Mouse (Mus musculus) limb, embryonic 11.5 days (tissue): ENCODE measurements at regions not wholly inside any gene's neighbourhood (a gene's known extent, or its start where the extent isn't known, plus 50 kb on each side); places are given as distances from the start of the nearest gene placed in this dataset.

ENCODE experiments used
- ATAC-seq: fragments of 200-750 bp; cut with Nextera tagmentation; 2 replicates; pipeline ENCODE4 v1.8.0; 2017; ENCODE audit warnings: low read depth; ENCODE audit not compliant: insufficient number of reproducible peaks, low FRiP score, low TSS enrichment
- DNase-seq: peaks from one replicate; pipeline ENCODE4 v3.0.0-alpha.2; 2015; ENCODE audit warnings: low spot score
- H3K27ac ChIP-seq: fragments of 300-500 bp; sonication (generic); replicated peaks from 2 replicates; pipeline ENCODE4 v1.5.1; 2014; ENCODE audit warnings: low read depth, mild to moderate bottlenecking, low read length
- H3K27me3 ChIP-seq: fragments of 300-500 bp; sonication (generic); 2 replicates; pipeline ENCODE4 v1.6.1; 2014; ENCODE audit warnings: mild to moderate bottlenecking, low read length, mixed read lengths; ENCODE audit not compliant: control insufficient read depth, insufficient read depth
- H3K36me3 ChIP-seq: fragments of 300-500 bp; sonication (generic); 2 replicates; pipeline ENCODE4 v1.6.1; 2014; ENCODE audit warnings: mild to moderate bottlenecking, low read length, moderate library complexity, mixed read lengths; ENCODE audit not compliant: control insufficient read depth, insufficient read depth
- H3K4me1 ChIP-seq: fragments of 300-500 bp; sonication (generic); 2 replicates; pipeline ENCODE4 v1.6.1; 2014; ENCODE audit warnings: low read length, mixed read lengths; ENCODE audit not compliant: control insufficient read depth, insufficient read depth
- H3K4me2 ChIP-seq: fragments of 300-500 bp; sonication (generic); 2 replicates; pipeline ENCODE4 v1.6.1; 2014; ENCODE audit warnings: low read depth, mild to moderate bottlenecking, moderate library complexity; ENCODE audit not compliant: severe bottlenecking
- H3K4me3 ChIP-seq: fragments of 300-500 bp; sonication (generic); 2 replicates; pipeline ENCODE4 v1.5.1; 2014; ENCODE audit warnings: low read depth, low read length
- H3K9ac ChIP-seq: fragments of 300-500 bp; sonication (generic); 2 replicates; pipeline ENCODE4 v1.6.1; 2014; ENCODE audit warnings: mild to moderate bottlenecking, low read length
- H3K9me3 ChIP-seq: fragments of 300-500 bp; sonication (generic); 2 replicates; pipeline ENCODE4 v1.6.1; 2016; ENCODE audit warnings: low read length; ENCODE audit not compliant: control insufficient read depth
- WGBS: fragments of 180-500 bp; shearing (Covaris S2); extraction: QIAGEN DNeasy Blood & Tissue Kit; methylation state at CpG from one replicate; pipeline ENCODE4 v1.1.7; 2014; 5-methylcytosine and 5-hydroxymethylcytosine counted together

GRCm38 (mm10) chr14:72238344-72238743 is 253.3 kb downstream of the Gm9195 start:
- Histone ChIP-seq H3K27me3 (no peaks in the 10 kb centered on the region), H3K9me3 (no peaks in the 10 kb centered on the region), H3K4me1 (no peaks in the 10 kb centered on the region), H3K36me3 (no peaks in the 10 kb centered on the region), H3K27ac (no peak overlapping the region), H3K4me3 (no peak overlapping the region), H3K4me2 (no peak overlapping the region), H3K9ac (no peak overlapping the region)
- DNase-seq, result no peak
- no peak for ATAC-seq
- 87% methylated on average over 4 of the region's 4 CpGs for WGBS

DNA sequence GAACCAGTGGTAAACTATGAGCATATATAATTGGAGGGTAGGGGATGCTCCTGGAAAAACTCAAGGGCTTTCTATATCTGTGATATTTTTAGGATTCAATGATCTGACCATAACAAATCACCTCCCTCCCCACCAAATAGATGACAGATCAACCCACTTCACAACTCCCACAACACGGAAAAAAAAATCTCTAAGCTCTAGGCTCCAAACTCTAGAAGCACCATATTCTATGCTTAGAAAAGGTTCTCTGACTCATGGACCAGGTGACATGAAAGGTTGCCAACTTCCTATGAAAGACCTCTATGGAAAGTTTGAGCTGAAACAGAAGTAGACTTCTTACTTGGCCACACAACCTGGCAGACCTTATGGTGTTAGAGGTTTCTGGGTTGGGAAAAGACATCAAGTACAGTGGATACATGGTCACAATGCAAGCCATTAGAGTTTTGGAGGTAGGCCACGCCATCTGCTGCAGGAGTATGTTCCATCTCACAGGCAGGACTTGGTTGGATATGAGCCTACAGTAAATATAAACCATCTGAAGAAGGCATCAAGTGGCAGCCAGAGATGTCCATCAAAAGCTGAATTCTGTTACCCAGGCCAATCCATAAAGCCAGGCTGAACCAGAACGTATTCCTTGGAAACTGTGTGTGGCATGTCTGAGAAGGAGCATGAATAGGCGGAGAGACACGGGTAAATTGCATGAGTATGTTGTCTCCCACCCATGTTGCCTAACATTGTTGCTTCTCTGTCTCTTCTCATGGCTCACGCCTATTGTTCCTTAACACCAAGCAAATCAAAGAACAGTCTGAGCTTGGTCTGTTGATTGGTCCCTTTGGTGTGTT is 257.2 kb downstream of the Gm9195 start:
- Histone ChIP-seq H3K27ac (no peak overlapping the region), H3K4me2 (no peak overlapping the region), H3K9me3 (no peaks in the 10 kb centered on the region), H3K9ac (no peak overlapping the region), H3K4me1 (no peaks in the 10 kb centered on the region), H3K36me3 (no peaks in the 10 kb centered on the region), H3K27me3 (no peaks in the 10 kb centered on the region), H3K4me3 (no peak overlapping the region)
- WGBS, result 85% methylated on average over 6 of the region's 6 CpGs
- DNase-seq, result no peak
- ATAC-seq, result no peak

GRCm38 (mm10) chr14:72227853-72228252 is 263.8 kb downstream of the Gm9195 start:
- H3K4me2 ChIP-seq, result no peak overlapping the region
- no peak overlapping the region for H3K27ac ChIP-seq
- H3K9me3 ChIP-seq, result no peaks in the 10 kb centered on the region
- H3K4me1 ChIP-seq, result no peaks in the 10 kb centered on the region
- H3K36me3 ChIP-seq, result no peaks in the 10 kb centered on the region
- ATAC-seq (no peak), DNase-seq (no peak)
- no peak overlapping the region for H3K9ac ChIP-seq
- H3K27me3 ChIP-seq, result no peaks in the 10 kb centered on the region
- 76% methylated on average over 5 of the region's 5 CpGs for WGBS
- no peak overlapping the region for H3K4me3 ChIP-seq

DNA sequence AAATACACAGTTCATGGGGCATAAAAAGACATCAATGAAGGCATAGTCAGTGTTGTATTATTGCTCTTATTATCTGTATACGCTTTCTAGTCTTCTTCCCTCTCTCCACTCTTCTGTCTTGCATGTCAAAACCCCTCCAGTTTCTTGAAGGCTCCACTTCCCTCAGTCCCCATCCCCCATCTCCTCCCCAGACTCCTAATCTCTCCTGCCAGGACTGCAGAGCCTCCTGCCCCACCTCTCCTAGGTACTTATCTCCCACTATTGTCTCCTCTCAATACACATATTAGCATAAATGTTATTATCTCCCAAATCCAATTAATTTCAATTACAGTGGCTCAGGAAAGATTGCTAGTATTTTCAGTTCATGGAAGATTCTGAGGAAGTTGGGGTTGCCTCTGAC is 264.2 kb downstream of the Gm9195 start:
- no peak for DNase-seq
- H3K36me3 ChIP-seq, result no peaks in the 10 kb centered on the region
- no peak for ATAC-seq
- WGBS, result 88% methylated on average over 1 of the region's 1 CpGs
- H3K4me3 ChIP-seq, result no peak overlapping the region
- no peaks in the 10 kb centered on the region for H3K9me3 ChIP-seq
- no peak overlapping the region for H3K9ac ChIP-seq
- H3K4me2 ChIP-seq, result no peak overlapping the region
- H3K27me3 ChIP-seq, result no peaks in the 10 kb centered on the region
- no peaks in the 10 kb centered on the region for H3K4me1 ChIP-seq
- H3K27ac ChIP-seq, result no peak overlapping the region

- Histone ChIP-seq H3K27ac (no peak overlapping the region), H3K4me2 (no peak overlapping the region), H3K36me3 (no peaks in the 10 kb centered on the region), H3K9me3 (no peaks in the 10 kb centered on the region), H3K4me3 (no peak overlapping the region), H3K9ac (no peak overlapping the region), H3K4me1 (no peaks in the 10 kb centered on the region), H3K27me3 (no peaks in the 10 kb centered on the region)
- no peak for DNase-seq
- WGBS, result 75% methylated on average over 1 of the region's 1 CpGs
- ATAC-seq, result no peak
Measured at GRCm38 (mm10) chr14:72226946-72227345, 264.7 kb downstream of the Gm9195 start.

GRCm38 (mm10) chr14:72222836-72223235 is 268.8 kb downstream of the Gm9195 start:
- Histone ChIP-seq H3K36me3 (no peaks in the 10 kb centered on the region), H3K4me1 (no peaks in the 10 kb centered on the region), H3K9ac (no peak overlapping the region), H3K4me3 (no peak overlapping the region), H3K27ac (no peak overlapping the region), H3K4me2 (no peak overlapping the region), H3K27me3 (no peaks in the 10 kb centered on the region), H3K9me3 (no peaks in the 10 kb centered on the region)
- 47% methylated on average over 2 of the region's 2 CpGs for WGBS
- ATAC-seq (no peak), DNase-seq (no peak)

DNA sequence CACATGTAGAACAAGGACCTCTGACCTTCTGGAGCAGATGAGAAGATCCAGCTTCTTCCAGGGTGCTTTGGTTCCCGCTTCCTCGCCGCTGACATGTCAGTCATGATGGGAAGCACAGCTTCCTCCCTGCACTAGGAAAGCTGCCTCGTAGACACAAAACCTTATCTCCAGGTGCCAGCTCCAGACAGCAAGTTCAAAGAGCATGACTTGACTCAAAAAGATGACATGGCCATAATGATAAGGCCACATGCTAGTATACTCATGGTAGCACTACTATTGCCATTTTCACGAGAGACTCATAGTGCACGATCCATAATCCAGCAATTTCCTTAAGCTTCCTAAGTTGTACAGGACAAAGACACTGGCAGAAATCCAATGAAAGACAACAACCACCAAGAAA is 272.1 kb downstream of the Gm9195 start:
- Histone ChIP-seq H3K27me3 (no peaks in the 10 kb centered on the region), H3K9me3 (no peaks in the 10 kb centered on the region), H3K4me2 (no peak overlapping the region), H3K9ac (no peak overlapping the region), H3K4me1 (no peaks in the 10 kb centered on the region), H3K27ac (no peak overlapping the region), H3K36me3 (no peaks in the 10 kb centered on the region), H3K4me3 (no peak overlapping the region)
- no peak for DNase-seq
- WGBS, result 90% methylated on average over 6 of the region's 6 CpGs
- ATAC-seq, result no peak

DNA sequence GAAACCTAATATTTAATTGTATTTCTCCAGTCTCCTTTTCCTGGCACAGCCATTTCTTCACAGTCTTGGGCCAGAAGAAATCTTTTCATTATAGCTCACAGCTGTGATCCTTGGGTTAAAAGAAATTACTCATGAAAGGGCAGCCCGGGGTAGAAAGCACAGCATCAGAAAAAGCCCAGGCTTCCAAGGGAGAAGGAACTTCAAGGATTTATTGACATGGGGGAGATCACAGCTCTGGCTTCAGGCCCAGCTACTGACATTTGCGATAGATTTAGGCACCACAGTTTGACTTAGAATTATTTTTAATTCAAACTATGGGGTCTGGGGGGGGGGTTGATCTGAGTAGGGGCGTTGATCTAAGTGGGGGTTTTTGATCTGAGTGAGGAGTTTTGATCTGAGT is 291.3 kb downstream of the Gm9195 start:
- DNase-seq, result no peak
- no peak for ATAC-seq
- no peaks in the 10 kb centered on the region for H3K27me3 ChIP-seq
- H3K4me3 ChIP-seq, result no peak overlapping the region
- H3K4me2 ChIP-seq, result no peak overlapping the region
- no peaks in the 10 kb centered on the region for H3K9me3 ChIP-seq
- H3K27ac ChIP-seq, result no peak overlapping the region
- H3K9ac ChIP-seq, result no peak overlapping the region
- WGBS, result 73% methylated on average over 3 of the region's 3 CpGs
- no peaks in the 10 kb centered on the region for H3K36me3 ChIP-seq
- H3K4me1 ChIP-seq, result no peaks in the 10 kb centered on the region

- Histone ChIP-seq H3K4me1 (no peaks in the 10 kb centered on the region), H3K4me2 (no peak overlapping the region), H3K27me3 (no peaks in the 10 kb centered on the region), H3K4me3 (no peak overlapping the region), H3K9me3 (no peaks in the 10 kb centered on the region), H3K9ac (no peak overlapping the region), H3K27ac (no peak overlapping the region), H3K36me3 (no peaks in the 10 kb centered on the region)
- DNase-seq, result no peak
- no peak for ATAC-seq
Measured at GRCm38 (mm10) chr14:72199900-72200299, 291.7 kb downstream of the Gm9195 start.
